Mouse (Mus musculus) liver, embryonic 11.5 days (tissue): ENCODE results near the gene Nol10. TPM values are rescaled to one million over a fixed set of nuclear protein-coding genes. Genes with fewer than 3 reads are reported as not detected.

Experiments used
- ATAC-seq: fragments of 200-750 bp; cut with Nextera tagmentation; replicated peaks from 2 replicates; pipeline ENCODE4 v1.8.0; 2017; ENCODE audit warnings: moderate number of reproducible peaks, mild to moderate bottlenecking, moderate TSS enrichment, moderate library complexity; ENCODE audit not compliant: low FRiP score
- DNase-seq: peaks from one replicate; pipeline ENCODE4 v3.0.0-alpha.2; 2017; ENCODE audit warnings: low spot score
- H3K27ac ChIP-seq: fragments of 300-500 bp; sonication (generic); 2 replicates; pipeline ENCODE4 v1.5.1; 2014; ENCODE audit warnings: mild to moderate bottlenecking, low read depth, low read length, control low read depth
- H3K27me3 ChIP-seq: fragments of 300-500 bp; sonication (generic); replicated peaks from 2 replicates; pipeline ENCODE4 v1.6.1; 2014; ENCODE audit warnings: low read length, mixed read lengths; ENCODE audit not compliant: control insufficient read depth, insufficient read depth
- H3K36me3 ChIP-seq: fragments of 300-500 bp; sonication (generic); 2 replicates; pipeline ENCODE4 v1.6.1; 2014; ENCODE audit warnings: mild to moderate bottlenecking, low read length, moderate library complexity, mixed read lengths; ENCODE audit not compliant: control insufficient read depth, insufficient read depth
- H3K4me1 ChIP-seq: fragments of 300-500 bp; sonication (generic); replicated peaks from 2 replicates; pipeline ENCODE4 v1.6.1; 2014; ENCODE audit warnings: low read length, mixed read lengths; ENCODE audit not compliant: control insufficient read depth, insufficient read depth
- H3K4me2 ChIP-seq: fragments of 300-500 bp; sonication (generic); 2 replicates; pipeline ENCODE4 v1.6.1; 2014; ENCODE audit warnings: mild to moderate bottlenecking, control low read depth, moderate library complexity
- H3K4me3 ChIP-seq: fragments of 300-500 bp; sonication (generic); 2 replicates; pipeline ENCODE4 v1.5.1; 2014; ENCODE audit warnings: low read depth, low read length, control low read depth
- H3K9ac ChIP-seq: fragments of 300-500 bp; sonication (generic); 2 replicates; pipeline ENCODE4 v1.6.1; 2014; ENCODE audit warnings: low read depth, low read length, control low read depth
- H3K9me3 ChIP-seq: fragments of 300-500 bp; sonication (generic); 2 replicates; pipeline ENCODE4 v1.6.1; 2016; ENCODE audit warnings: low read length, inconsistent platforms, mixed read lengths; ENCODE audit not compliant: control insufficient read depth
- WGBS: fragments of 180-500 bp; shearing (Covaris S2); extraction: QIAGEN DNeasy Blood & Tissue Kit; methylation state at CpG from one replicate; pipeline ENCODE4 v1.1.7; 2014; 5-methylcytosine and 5-hydroxymethylcytosine counted together
- polyA plus RNA-seq: library from polyadenylated mRNA; unstranded; fragments of >200 nt; fragmentation: Nextera tagmentation; extraction: Ambion mirVana; gene quantifications from 2 replicates; pipeline ENCODE4 v1.2.1, GENCODE M21; 2014

The Nol10 gene
- polyA plus RNA-seq, 1 experiment from 2014 or later, result 37.8 TPM

GRCm38 (mm10) chr12:17390036-17390435 lies 41.8 kb downstream of the Nol10 start:
- no peak overlapping the region for H3K4me2 ChIP-seq
- H3K9me3 ChIP-seq, result no peaks in the 10 kb centered on the region
- ATAC-seq (no peak), DNase-seq (no peak)
- H3K27ac ChIP-seq, result no peak overlapping the region
- H3K4me1 ChIP-seq, result no peaks in the 10 kb centered on the region
- H3K9ac ChIP-seq, result no peak overlapping the region
- H3K36me3 ChIP-seq, result peaks cover 10% of the 10 kb centered on the region
- H3K27me3 ChIP-seq, result no peaks in the 10 kb centered on the region
- no peak overlapping the region for H3K4me3 ChIP-seq

- Histone ChIP-seq H3K4me3 (no peak overlapping the region), H3K27ac (no peak overlapping the region), H3K4me2 (no peak overlapping the region), H3K27me3 (no peaks in the 10 kb centered on the region), H3K9me3 (no peaks in the 10 kb centered on the region), H3K4me1 (no peaks in the 10 kb centered on the region), H3K9ac (no peak overlapping the region), H3K36me3 (peaks cover 10% of the 10 kb centered on the region)
- DNase-seq (no peak), ATAC-seq (no peak)
- WGBS, result 67% methylated on average over 4 of the region's 4 CpGs
Observed at GRCm38 (mm10) chr12:17390510-17390909, 42.3 kb downstream of the Nol10 start.

GRCm38 (mm10) chr12:17393148-17393547 lies 44.9 kb downstream of the Nol10 start:
- WGBS, result 81% methylated on average over 13 of the region's 13 CpGs
- DNase-seq (no peak), ATAC-seq (no peak)
- H3K9ac ChIP-seq, result no peak overlapping the region
- no peak overlapping the region for H3K4me3 ChIP-seq
- peaks cover 4% of the 10 kb centered on the region for H3K36me3 ChIP-seq
- no peaks in the 10 kb centered on the region for H3K27me3 ChIP-seq
- H3K9me3 ChIP-seq, result no peaks in the 10 kb centered on the region
- H3K27ac ChIP-seq, result no peak overlapping the region
- H3K4me1 ChIP-seq, result no peaks in the 10 kb centered on the region
- no peak overlapping the region for H3K4me2 ChIP-seq

- H3K27me3 ChIP-seq, result no peaks in the 10 kb centered on the region
- no peaks in the 10 kb centered on the region for H3K9me3 ChIP-seq
- DNase-seq (no peak), ATAC-seq (no peak)
- H3K27ac ChIP-seq, result no peak overlapping the region
- no peak overlapping the region for H3K4me2 ChIP-seq
- H3K4me1 ChIP-seq, result no peaks in the 10 kb centered on the region
- no peak overlapping the region for H3K4me3 ChIP-seq
- no peak overlapping the region for H3K9ac ChIP-seq
- H3K36me3 ChIP-seq, result peaks cover 11% of the 10 kb centered on the region
- WGBS, result 90% methylated on average over 2 of the region's 2 CpGs
Observed at GRCm38 (mm10) chr12:17397150-17397549, 48.9 kb downstream of the Nol10 start.

- Histone ChIP-seq H3K9me3 (no peaks in the 10 kb centered on the region), H3K4me2 (no peak overlapping the region), H3K4me3 (no peak overlapping the region), H3K27me3 (no peaks in the 10 kb centered on the region), H3K36me3 (peaks cover 14% of the 10 kb centered on the region), H3K27ac (no peak overlapping the region), H3K4me1 (no peaks in the 10 kb centered on the region), H3K9ac (no peak overlapping the region)
- ATAC-seq, result no peak
- DNase-seq, result no peak
- WGBS, result 93% methylated on average over 1 of the region's 1 CpGs
Observed at GRCm38 (mm10) chr12:17401419-17401818, 53.2 kb downstream of the Nol10 start.

- DNase-seq (no peak), ATAC-seq (no peak)
- Histone ChIP-seq H3K36me3 (peaks cover 14% of the 10 kb centered on the region), H3K4me1 (no peaks in the 10 kb centered on the region), H3K4me3 (no peak overlapping the region), H3K9me3 (no peaks in the 10 kb centered on the region), H3K9ac (no peak overlapping the region), H3K27ac (no peak overlapping the region), H3K27me3 (no peaks in the 10 kb centered on the region), H3K4me2 (no peak overlapping the region)
- 70% methylated on average over 3 of the region's 3 CpGs for WGBS
Observed at GRCm38 (mm10) chr12:17402116-17402515, 53.9 kb downstream of the Nol10 start.

GRCm38 (mm10) chr12:17403998-17404397 lies 55.7 kb downstream of the Nol10 start:
- H3K9me3 ChIP-seq, result no peaks in the 10 kb centered on the region
- H3K9ac ChIP-seq, result no peak overlapping the region
- H3K4me2 ChIP-seq, result no peak overlapping the region
- no peaks in the 10 kb centered on the region for H3K27me3 ChIP-seq
- H3K27ac ChIP-seq, result no peak overlapping the region
- H3K36me3 ChIP-seq, result peaks cover 15% of the 10 kb centered on the region
- H3K4me3 ChIP-seq, result no peak overlapping the region
- no peak for ATAC-seq
- 88% methylated on average over 4 of the region's 4 CpGs for WGBS
- no peaks in the 10 kb centered on the region for H3K4me1 ChIP-seq
- no peak for DNase-seq

GRCm38 (mm10) chr12:17406825-17407224 lies 58.6 kb downstream of the Nol10 start:
- Histone ChIP-seq H3K4me1 (no peaks in the 10 kb centered on the region), H3K9me3 (no peaks in the 10 kb centered on the region), H3K27me3 (no peaks in the 10 kb centered on the region), H3K27ac (no peak overlapping the region), H3K4me2 (no peak overlapping the region), H3K36me3 (peaks cover 11% of the 10 kb centered on the region; the same call in 1 of the 2 replicates), H3K4me3 (no peak overlapping the region), H3K9ac (no peak overlapping the region)
- 93% methylated on average over 4 of the region's 4 CpGs for WGBS
- no peak for ATAC-seq
- DNase-seq, result no peak

GRCm38 (mm10) chr12:17408312-17408711 lies 60.1 kb downstream of the Nol10 start:
- Histone ChIP-seq H3K36me3 (peaks cover 11% of the 10 kb centered on the region; the same call in 1 of the 2 replicates), H3K4me2 (no peak overlapping the region), H3K27ac (no peak overlapping the region), H3K4me1 (no peaks in the 10 kb centered on the region), H3K9me3 (no peaks in the 10 kb centered on the region), H3K27me3 (no peaks in the 10 kb centered on the region), H3K4me3 (no peak overlapping the region), H3K9ac (no peak overlapping the region)
- DNase-seq, result no peak
- 94% methylated on average over 7 of the region's 7 CpGs for WGBS
- no peak for ATAC-seq
